Mouse (Mus musculus) kidney, embryonic 16.5 days (tissue): ENCODE data around the gene Smim20. TPM values are rescaled to one million over a fixed set of nuclear protein-coding genes. Genes with fewer than 3 reads are reported as not detected.

Experiments used
- ATAC-seq: fragments of 200-750 bp; cut with Nextera tagmentation; 2 replicates; pipeline ENCODE4 v1.8.0; 2017; ENCODE audit warnings: moderate TSS enrichment; ENCODE audit not compliant: low FRiP score, low TSS enrichment
- H3K27ac ChIP-seq: fragments of 300-500 bp; sonication (generic); 2 replicates; pipeline ENCODE4 v1.5.1; 2014; ENCODE audit warnings: low read length
- H3K27me3 ChIP-seq: fragments of 300-500 bp; sonication (generic); 2 replicates; pipeline ENCODE4 v1.6.1; 2014; ENCODE audit warnings: low read length, control low read depth, mixed read lengths; ENCODE audit not compliant: insufficient read depth
- H3K36me3 ChIP-seq: fragments of 300-500 bp; sonication (generic); 2 replicates; pipeline ENCODE4 v1.6.1; 2014; ENCODE audit warnings: low read length, control low read depth, mixed read lengths; ENCODE audit not compliant: insufficient read depth
- H3K4me1 ChIP-seq: fragments of 300-500 bp; sonication (generic); 2 replicates; pipeline ENCODE4 v1.6.1; 2014; ENCODE audit warnings: low read length, control low read depth, mixed read lengths; ENCODE audit not compliant: insufficient read depth
- H3K4me2 ChIP-seq: fragments of 300-500 bp; sonication (generic); replicated peaks from 2 replicates; pipeline ENCODE4 v1.6.1; 2014; ENCODE audit warnings: low read depth, low read length
- H3K4me3 ChIP-seq: fragments of 300-500 bp; sonication (generic); 2 replicates; pipeline ENCODE4 v1.5.1; 2014; ENCODE audit warnings: mild to moderate bottlenecking, low read length
- H3K9ac ChIP-seq: fragments of 300-500 bp; sonication (generic); replicated peaks from 2 replicates; pipeline ENCODE4 v1.6.1; 2014; ENCODE audit warnings: low read length
- H3K9me3 ChIP-seq: fragments of 300-500 bp; sonication (generic); 2 replicates; pipeline ENCODE4 v1.6.1; 2016; ENCODE audit warnings: low read length, control low read depth
- WGBS: fragments of 180-500 bp; shearing (Covaris S2); extraction: QIAGEN DNeasy Blood & Tissue Kit; methylation state at CpG from one replicate; pipeline ENCODE4 v1.1.7; 2014; 5-methylcytosine and 5-hydroxymethylcytosine counted together
- polyA plus RNA-seq: library from polyadenylated mRNA; unstranded; fragments of >200 nt; fragmentation: Nextera tagmentation; extraction: Ambion mirVana; gene quantifications from 2 replicates; pipeline ENCODE4 v1.2.1, GENCODE M21; 2015

Gene Smim20
- polyA plus RNA-seq, 1 experiment from 2014 or later, result 98.2 TPM

DNA sequence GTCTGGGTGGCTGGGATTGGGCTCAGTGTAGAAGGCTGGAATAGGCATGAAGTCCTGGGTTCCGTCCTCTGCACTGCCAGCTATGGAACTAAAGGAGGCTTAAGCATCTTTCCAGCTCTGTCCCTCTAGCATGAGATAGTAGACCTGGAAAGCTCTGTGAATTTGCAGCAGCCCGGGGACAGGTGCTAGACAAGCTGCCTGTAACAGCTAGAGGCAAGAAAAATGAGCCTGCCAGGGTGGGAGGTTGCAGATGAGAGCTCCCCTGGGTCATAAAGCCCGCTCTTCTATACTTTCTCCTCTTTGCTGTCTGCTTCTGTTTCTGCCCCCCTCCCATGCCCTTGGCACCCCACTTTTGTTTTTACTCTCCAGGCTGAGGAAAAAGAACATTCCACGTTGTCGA lies 7.0 kb upstream of the Smim20 start:
- no peaks in the 10 kb centered on the region for H3K36me3 ChIP-seq
- ATAC-seq, result no peak
- no peak overlapping the region for H3K9ac ChIP-seq
- H3K4me3 ChIP-seq, result no peak overlapping the region
- peaks cover 10% of the 10 kb centered on the region; the same call in 1 of the 2 replicates for H3K4me1 ChIP-seq
- no peak overlapping the region for H3K4me2 ChIP-seq
- H3K27me3 ChIP-seq, result peaks cover 3% of the 10 kb centered on the region; the same call in 1 of the 2 replicates
- no peak overlapping the region for H3K27ac ChIP-seq
- no peaks in the 10 kb centered on the region for H3K9me3 ChIP-seq
- WGBS, result 35% methylated on average over 5 of the region's 5 CpGs

DNA sequence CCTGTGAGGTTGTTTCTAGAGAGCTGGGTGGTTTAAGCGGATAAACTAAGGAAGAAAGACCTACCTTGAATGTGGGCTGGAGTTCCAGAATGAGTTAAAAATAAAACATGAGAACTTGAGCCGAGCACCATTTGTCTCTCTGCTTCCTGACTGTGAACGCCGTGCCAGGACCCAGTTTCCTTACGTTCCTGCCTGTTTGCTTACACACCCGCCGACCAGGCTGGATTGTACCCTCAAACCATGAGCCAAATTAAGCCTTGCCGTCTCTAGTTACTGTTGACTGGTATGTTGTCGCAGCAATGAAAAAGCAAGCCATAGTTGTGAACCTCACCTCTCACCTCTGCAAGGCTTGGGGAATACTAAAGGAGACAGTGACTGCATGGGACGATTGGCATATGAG lies 4.9 kb upstream of the Smim20 start:
- Histone ChIP-seq H3K27me3 (peaks cover 3% of the 10 kb centered on the region; the same call in 1 of the 2 replicates), H3K9ac (no peak overlapping the region), H3K27ac (no peak overlapping the region), H3K4me2 (no peak overlapping the region), H3K36me3 (no peaks in the 10 kb centered on the region), H3K4me3 (no peak overlapping the region), H3K4me1 (peaks cover 18% of the 10 kb centered on the region), H3K9me3 (no peaks in the 10 kb centered on the region)
- ATAC-seq, result no peak
- WGBS, result 51% methylated on average over 10 of the region's 10 CpGs

DNA sequence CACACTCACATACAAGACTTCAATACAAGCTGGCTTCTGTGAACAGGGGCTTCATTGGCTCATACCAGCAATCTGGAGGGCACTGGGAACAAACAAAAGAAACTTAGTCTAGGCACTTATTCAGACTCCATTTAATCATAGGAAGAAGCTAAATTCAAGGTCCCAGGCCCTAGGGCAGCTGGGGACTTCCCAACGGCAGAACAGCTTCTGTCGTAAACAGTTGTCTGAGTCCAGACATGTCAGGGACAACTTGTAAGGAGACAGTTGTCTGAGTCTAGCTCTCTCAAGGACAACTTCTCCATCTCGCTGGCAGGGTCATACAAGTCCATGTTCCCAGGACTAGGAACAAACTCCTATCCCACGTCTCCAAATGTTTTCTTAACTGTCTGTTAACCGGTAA lies 2.8 kb upstream of the Smim20 start:
- H3K36me3 ChIP-seq, result no peaks in the 10 kb centered on the region
- peaks cover 22% of the 10 kb centered on the region for H3K4me1 ChIP-seq
- 74% methylated on average over 5 of the region's 5 CpGs for WGBS
- H3K27me3 ChIP-seq, result peaks cover 2% of the 10 kb centered on the region; the same call in 1 of the 2 replicates
- H3K4me2 ChIP-seq, result no peak overlapping the region
- H3K27ac ChIP-seq, result no peak overlapping the region
- no peak overlapping the region for H3K9ac ChIP-seq
- H3K4me3 ChIP-seq, result no peak overlapping the region
- ATAC-seq, result no peak
- no peaks in the 10 kb centered on the region for H3K9me3 ChIP-seq

DNA sequence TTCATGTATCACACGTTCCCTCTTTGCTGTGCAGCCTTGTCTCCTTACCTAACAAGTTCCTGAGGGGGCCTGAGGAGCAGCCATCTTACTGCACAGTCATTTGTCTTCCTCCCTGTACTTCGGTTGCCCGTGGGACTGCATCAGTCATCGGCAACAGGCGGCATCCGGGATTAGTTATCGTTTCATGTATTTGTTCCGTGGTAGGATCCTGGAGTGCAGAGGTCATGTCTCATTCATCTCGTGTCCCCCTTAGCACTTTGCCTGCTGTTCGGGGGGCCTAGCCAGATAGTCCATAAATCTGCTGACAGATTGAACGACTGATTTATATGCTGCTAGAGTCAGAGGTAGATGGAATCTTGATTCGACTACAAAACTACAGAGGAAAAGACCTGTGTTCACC lies 1.1 kb upstream of the Smim20 start:
- Histone ChIP-seq H3K9ac (no peak overlapping the region), H3K36me3 (no peaks in the 10 kb centered on the region), H3K4me2 (no peak overlapping the region), H3K4me3 (no peak overlapping the region), H3K27ac (no peak overlapping the region), H3K27me3 (no peaks in the 10 kb centered on the region), H3K9me3 (no peaks in the 10 kb centered on the region), H3K4me1 (peaks cover 22% of the 10 kb centered on the region)
- no peak for ATAC-seq
- 27% methylated on average over 12 of the region's 12 CpGs for WGBS

DNA sequence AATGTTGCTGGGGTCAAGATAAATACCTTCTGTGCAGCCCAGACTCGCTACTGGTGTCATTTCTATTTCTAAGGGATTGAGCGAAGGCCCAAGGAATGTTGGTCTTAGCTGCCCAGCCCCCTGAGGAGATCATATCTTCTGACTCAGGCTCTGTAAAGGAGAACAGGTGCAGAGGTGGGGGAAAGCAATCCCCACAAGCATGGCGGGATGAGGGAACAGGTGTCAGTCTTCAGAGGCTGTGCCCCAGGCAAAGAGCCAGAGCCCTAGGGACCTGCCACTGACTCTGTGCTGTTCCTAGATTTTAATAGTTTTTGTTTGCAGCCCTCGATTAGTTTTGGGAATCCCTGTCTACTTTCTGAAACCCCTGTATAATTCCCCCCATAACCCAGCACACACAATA lies 702 bp upstream of the Smim20 start:
- H3K9me3 ChIP-seq, result no peaks in the 10 kb centered on the region
- H3K27me3 ChIP-seq, result no peaks in the 10 kb centered on the region
- peaks cover 22% of the 10 kb centered on the region for H3K4me1 ChIP-seq
- H3K27ac ChIP-seq, result peak overlapping the region; percentile 19; the same call in 1 of the 2 replicates
- no peaks in the 10 kb centered on the region for H3K36me3 ChIP-seq
- 42% methylated on average over 4 of the region's 4 CpGs for WGBS
- H3K4me2 ChIP-seq, result peak overlapping the region; percentile 68; the same call in 1 of the 2 replicates
- H3K4me3 ChIP-seq, result no peak overlapping the region
- H3K9ac ChIP-seq, result no peak overlapping the region
- ATAC-seq, result peak; percentile 13

DNA sequence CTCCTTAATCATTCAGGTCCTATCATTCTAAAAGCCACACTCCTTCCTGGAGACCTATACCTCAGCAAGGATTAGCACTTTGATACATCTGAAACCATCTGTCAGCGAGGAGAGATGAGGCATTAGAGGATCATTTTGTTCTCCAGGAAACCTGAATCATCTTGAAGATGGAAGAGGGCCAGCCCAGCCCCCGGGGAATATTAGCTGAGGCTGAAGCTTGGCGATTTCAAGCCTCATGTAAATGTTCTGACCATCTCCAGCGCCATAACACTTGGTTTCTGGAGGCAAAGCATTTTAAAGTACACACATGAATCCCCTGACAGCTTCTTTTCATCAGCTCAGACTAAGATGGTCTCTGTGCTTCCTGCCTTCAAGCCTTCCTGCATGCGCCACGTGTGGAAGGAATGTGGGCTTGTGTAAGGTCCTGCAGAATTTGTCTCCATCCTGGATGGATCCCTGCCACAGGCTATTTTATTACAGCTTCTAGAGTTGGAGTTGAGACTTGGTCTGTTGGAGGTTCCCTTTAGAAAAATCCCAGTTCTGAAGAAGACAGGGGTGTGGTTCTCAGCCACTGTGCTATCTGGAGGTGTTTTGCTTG lies 1.3 kb downstream of the Smim20 start:
- Histone ChIP-seq H3K4me1 (peaks cover 23% of the 10 kb centered on the region), H3K27me3 (no peaks in the 10 kb centered on the region), H3K27ac (no peak overlapping the region), H3K9me3 (peaks cover 6% of the 10 kb centered on the region; the same call in 1 of the 2 replicates), H3K9ac (no peak overlapping the region; the same call in 1 of the 2 replicates), H3K4me2 (peak overlapping the region; percentile 68; the same call in 1 of the 2 replicates), H3K4me3 (no peak overlapping the region), H3K36me3 (0 out of 2 replicates have a peak, but pooled peaks cover 6% of the 10 kb centered on the region)
- 67% methylated on average over 6 of the region's 6 CpGs for WGBS
- ATAC-seq, result no peak

DNA sequence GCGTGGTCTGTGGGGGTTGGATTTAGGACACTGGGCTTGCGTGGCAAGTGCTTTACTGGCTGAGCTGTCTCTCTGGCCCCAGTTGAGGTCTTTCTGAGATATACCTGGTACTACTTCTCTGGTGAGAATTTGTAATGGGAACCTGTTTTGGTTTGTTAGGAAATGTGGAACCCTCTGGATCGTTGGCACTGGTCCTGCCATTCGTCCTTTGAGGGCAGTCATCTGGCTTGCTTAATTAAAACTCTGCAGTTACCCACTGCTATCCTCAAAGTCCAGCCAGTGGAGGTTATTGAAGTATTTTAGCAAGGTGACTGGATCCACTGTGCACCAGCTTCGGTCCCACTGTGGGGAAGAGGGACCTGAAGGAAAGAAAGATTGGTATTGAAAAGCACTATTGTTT lies 2.9 kb downstream of the Smim20 start:
- H3K9ac ChIP-seq, result no peak overlapping the region
- ATAC-seq, result no peak
- H3K27me3 ChIP-seq, result no peaks in the 10 kb centered on the region
- peaks cover 6% of the 10 kb centered on the region; the same call in 1 of the 2 replicates for H3K9me3 ChIP-seq
- peaks cover 30% of the 10 kb centered on the region for H3K4me1 ChIP-seq
- 88% methylated on average over 5 of the region's 5 CpGs for WGBS
- H3K27ac ChIP-seq, result no peak overlapping the region
- no peak overlapping the region for H3K4me3 ChIP-seq
- no peak overlapping the region for H3K4me2 ChIP-seq
- 0 out of 2 replicates have a peak, but pooled peaks cover 7% of the 10 kb centered on the region for H3K36me3 ChIP-seq

DNA sequence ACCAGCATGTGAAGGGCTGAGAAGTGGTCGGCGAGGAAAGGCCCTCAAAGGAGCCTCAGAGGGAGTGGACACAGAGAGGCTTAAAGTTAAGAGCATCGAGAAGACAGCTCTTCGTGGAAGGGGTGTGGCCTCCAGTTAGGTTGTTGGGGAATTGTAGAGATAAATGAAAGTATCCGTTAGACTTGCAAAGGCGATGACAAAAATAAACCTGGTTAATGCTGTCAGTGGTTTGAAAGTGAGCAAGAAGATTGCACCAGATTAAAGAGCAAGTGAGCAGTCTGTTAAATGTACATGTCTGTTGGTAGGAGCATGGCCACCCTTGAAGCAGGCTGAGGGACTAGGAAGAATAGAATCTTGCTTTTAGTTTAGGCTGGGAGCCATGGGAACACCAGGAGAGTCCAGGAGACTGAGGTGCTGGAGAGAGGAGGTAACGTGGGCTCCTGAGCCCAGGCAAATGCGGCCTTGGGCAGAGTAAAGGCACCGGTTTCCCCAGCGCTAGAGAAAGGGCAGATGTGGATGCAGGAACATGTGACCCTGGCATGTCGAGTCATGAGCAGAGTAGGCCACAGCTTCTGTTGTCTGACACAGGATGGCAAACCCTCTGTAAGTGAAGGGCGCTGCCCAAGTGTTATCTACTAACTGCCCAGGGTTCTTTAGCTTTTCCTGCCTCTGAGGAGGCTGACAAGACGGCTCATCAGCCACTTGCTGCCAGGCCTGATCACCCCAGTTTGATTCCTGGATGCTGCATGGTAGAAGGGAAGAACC lies 4.2 kb downstream of the Smim20 start:
- Histone ChIP-seq H3K4me3 (no peak overlapping the region), H3K4me1 (peaks cover 39% of the 10 kb centered on the region), H3K9me3 (peaks cover 6% of the 10 kb centered on the region; the same call in 1 of the 2 replicates), H3K36me3 (0 out of 2 replicates have a peak, but pooled peaks cover 7% of the 10 kb centered on the region), H3K9ac (no peak overlapping the region), H3K4me2 (no peak overlapping the region), H3K27ac (no peak overlapping the region), H3K27me3 (no peaks in the 10 kb centered on the region)
- WGBS, result 91% methylated on average over 13 of the region's 13 CpGs
- no peak for ATAC-seq

DNA sequence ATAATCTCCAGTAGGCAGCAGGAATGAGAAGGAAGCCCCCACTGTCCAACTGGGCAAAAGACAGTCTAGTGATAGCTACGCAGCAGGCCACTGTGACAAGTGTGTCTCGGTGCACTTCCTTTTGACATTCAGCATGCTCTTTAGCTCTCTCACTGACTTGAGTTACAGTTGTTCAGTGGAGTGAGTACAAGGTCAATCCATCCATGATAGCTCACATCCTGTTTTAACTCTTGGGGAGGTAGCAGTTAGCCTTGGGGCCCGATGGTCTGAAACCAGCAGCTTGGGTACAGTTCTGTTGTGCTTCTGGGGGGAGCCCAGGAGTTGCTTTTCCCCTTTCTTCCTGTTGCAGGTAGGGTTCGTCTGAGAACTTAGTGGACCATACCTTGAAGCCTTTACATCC lies 5.7 kb downstream of the Smim20 start:
- Histone ChIP-seq H3K4me2 (no peak overlapping the region), H3K36me3 (0 out of 2 replicates have a peak, but pooled peaks cover 7% of the 10 kb centered on the region), H3K4me1 (peaks cover 41% of the 10 kb centered on the region), H3K4me3 (no peak overlapping the region), H3K27me3 (no peaks in the 10 kb centered on the region), H3K9me3 (peaks cover 6% of the 10 kb centered on the region; the same call in 1 of the 2 replicates), H3K27ac (no peak overlapping the region), H3K9ac (no peak overlapping the region)
- no peak for ATAC-seq
- WGBS, result 59% methylated on average over 4 of the region's 4 CpGs
